Mouse (Mus musculus): ENCODE measurements around the gene Naip2. TPM values are rescaled to one million over a fixed set of nuclear protein-coding genes. Genes with fewer than 3 reads are reported as not detected.

Gene Naip2
- polyA plus RNA-seq, 1 experiment, result 1.5 TPM

DNA sequence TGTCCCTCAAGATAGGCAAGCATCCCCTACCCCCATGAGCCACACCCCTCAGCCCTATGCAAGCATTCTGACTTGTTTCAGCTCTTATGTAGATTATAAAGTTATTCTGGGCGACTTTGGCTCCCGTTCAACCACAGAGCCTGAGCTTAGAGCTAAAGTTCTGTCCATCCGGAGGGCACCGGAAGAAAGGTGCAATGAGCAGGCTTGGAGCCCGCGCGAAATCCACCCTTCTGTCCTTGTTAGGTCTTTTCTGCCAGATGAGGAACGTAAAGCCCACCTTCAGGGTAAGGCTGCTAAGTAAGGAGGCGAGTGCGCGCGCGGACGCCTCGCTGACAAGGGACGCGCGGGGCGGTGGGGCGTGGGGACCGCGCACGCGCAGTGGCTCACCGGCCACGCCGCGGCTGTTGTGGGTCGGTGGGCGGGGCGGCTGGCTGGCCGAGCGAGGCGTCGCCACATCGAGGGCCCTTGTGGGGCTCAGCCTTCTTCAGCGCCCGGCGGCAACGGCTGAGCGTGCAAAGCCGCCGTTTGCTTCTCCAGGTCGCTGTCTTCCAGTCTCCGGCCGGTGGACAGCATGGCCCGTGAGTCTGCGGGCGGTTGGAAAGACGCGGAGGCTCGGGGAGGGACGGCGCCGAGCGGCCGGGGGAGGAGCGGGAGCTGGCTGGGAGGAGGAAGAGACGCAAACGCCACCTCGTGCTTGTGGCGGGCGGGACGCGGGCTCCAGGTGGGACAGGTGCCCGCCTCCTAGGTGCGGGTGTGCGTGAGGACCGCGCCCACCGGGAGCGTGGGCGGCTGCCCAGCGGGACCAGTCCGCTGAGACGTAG is 94.0 kb downstream of the Naip2 start, which contains the start of gene Serf1:
TSS of gene Serf1 (plus strand) at position 361 of the 821 bp plus-strand sequence.
- Histone ChIP-seq H3K4me3 (ENCODE audit: control insufficient read depth, insufficient read depth, low read length) (peak within 1 kb of the TSS; percentile 75), H3K27me3 (ENCODE audit: control insufficient read depth, insufficient read depth, low read length) (no peaks in the 10 kb centered on the region), H3K4me1 (replicated peaks; ENCODE audit: control insufficient read depth, insufficient read depth, low read length) (peaks cover 7% of the 10 kb centered on the region), H3K27ac (ENCODE audit: control insufficient read depth, insufficient read depth, low read length) (no peak within 1 kb of the TSS), H3K36me3 (ENCODE audit: control insufficient read depth, insufficient read depth, low read length) (no peaks in the 10 kb centered on the region)
- under 1% methylated on average over 76 of the region's 76 CpGs for WGBS
- TF ChIP-seq CTCF (IDR thresholded peaks at IDR 0.05; ENCODE audit: borderline replicate concordance, control insufficient read depth, extremely low read depth, insufficient read depth, low read length, poor library complexity) (peak; percentile 19; the same call in 1 of the 2 replicates), POLR2A (IDR thresholded peaks at IDR 0.05; ENCODE audit: control insufficient read depth, extremely low read depth, insufficient read depth, low read length, poor library complexity) (no peak)
- peak; percentile 69 for DNase-seq

DNA sequence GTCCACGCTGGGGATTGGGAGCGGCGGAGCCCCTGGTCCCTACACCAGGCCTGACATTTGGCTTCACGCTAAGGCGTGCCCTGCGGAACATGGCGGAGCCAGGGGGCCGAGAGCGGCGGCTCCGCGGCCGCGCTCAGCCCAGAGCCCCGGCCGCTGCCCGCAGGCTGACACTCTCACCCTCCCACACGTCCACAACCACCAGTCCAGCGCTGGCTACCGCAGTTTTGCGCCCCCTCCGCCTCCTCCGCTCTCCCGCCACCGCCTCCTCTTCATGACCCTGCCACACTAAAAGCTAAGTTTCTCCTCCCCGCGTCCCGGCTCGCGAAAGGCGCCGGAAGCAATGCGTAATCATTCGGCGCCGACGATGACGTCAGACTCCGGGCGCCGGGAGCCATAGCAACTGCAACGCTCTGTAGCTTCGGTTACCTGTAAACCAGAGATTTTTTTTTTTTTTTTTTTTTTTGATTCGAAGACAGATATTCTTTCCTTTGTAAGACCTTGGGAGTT is 98.1 kb downstream of the Naip2 start, which contains the start of gene Bdp1:
TSS of gene Bdp1 (minus strand) at position 323 of the 507 bp plus-strand sequence.
- peak; percentile 94 for DNase-seq
- Histone ChIP-seq H3K36me3 (ENCODE audit: control insufficient read depth, insufficient read depth, low read length) (no peaks in the 10 kb centered on the region; the same call in 1 of the 2 replicates), H3K4me3 (ENCODE audit: control insufficient read depth, insufficient read depth, low read length) (peak within 1 kb of the TSS; percentile 87), H3K4me1 (replicated peaks; ENCODE audit: control insufficient read depth, insufficient read depth, low read length) (peaks cover 7% of the 10 kb centered on the region), H3K27me3 (ENCODE audit: control insufficient read depth, insufficient read depth, low read length) (no peaks in the 10 kb centered on the region), H3K27ac (ENCODE audit: control insufficient read depth, insufficient read depth, low read length) (no peak within 1 kb of the TSS)
- under 1% methylated on average over 44 of the region's 44 CpGs for WGBS
- no peak for TF ChIP-seq CTCF (IDR thresholded peaks at IDR 0.05; ENCODE audit: borderline replicate concordance, control insufficient read depth, extremely low read depth, insufficient read depth, low read length, poor library complexity)
- TF ChIP-seq POLR2A (IDR thresholded peaks at IDR 0.05; ENCODE audit: control insufficient read depth, extremely low read depth, insufficient read depth, low read length, poor library complexity), result peak; percentile 69

DNA sequence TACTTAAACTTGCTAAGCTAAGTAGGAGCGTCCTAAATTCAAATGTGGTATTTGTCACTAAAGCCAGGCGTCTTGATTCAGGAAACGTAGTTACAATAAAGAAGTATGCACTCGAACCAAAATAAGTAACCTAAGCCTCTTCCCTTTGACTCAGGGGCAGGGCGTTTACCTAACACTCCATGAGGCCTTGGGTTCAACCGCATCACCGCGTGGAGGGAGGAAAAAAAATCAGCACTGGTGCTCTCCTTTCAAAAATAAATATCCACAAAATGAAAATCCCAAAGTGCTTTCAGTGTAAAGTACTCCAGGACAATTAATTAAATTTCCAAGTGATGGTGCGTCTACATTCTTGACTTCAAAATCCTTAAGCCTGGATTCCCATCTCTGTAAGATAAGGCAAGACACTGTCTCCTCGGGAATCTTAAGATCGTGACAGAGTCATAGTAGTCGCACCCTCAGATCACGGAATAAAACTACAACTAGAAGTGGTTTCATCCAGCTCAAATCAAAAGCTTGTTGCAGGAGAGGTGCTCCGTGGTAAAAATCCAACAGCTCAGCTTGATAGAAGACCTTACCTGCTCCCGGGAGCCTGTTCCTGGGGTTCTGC is 98.7 kb downstream of the Naip2 start:
- peaks cover 1% of the 10 kb centered on the region for H3K36me3 ChIP-seq (ENCODE audit: control insufficient read depth, insufficient read depth, low read length)
- H3K27ac ChIP-seq (ENCODE audit: control insufficient read depth, insufficient read depth, low read length), result no peak overlapping the region
- H3K27me3 ChIP-seq (ENCODE audit: control insufficient read depth, insufficient read depth, low read length), result no peaks in the 10 kb centered on the region
- TF ChIP-seq POLR2A (IDR thresholded peaks at IDR 0.05; ENCODE audit: control insufficient read depth, extremely low read depth, insufficient read depth, low read length, poor library complexity), result no peak
- TF ChIP-seq CTCF (IDR thresholded peaks at IDR 0.05; ENCODE audit: borderline replicate concordance, control insufficient read depth, extremely low read depth, insufficient read depth, low read length, poor library complexity), result no peak
- WGBS, result 2% methylated on average over 15 of the region's 15 CpGs
- DNase-seq, result no peak
- peak overlapping the region; percentile 87 for H3K4me3 ChIP-seq (ENCODE audit: control insufficient read depth, insufficient read depth, low read length)
- H3K4me1 ChIP-seq (replicated peaks; ENCODE audit: control insufficient read depth, insufficient read depth, low read length), result peaks cover 4% of the 10 kb centered on the region

DNA sequence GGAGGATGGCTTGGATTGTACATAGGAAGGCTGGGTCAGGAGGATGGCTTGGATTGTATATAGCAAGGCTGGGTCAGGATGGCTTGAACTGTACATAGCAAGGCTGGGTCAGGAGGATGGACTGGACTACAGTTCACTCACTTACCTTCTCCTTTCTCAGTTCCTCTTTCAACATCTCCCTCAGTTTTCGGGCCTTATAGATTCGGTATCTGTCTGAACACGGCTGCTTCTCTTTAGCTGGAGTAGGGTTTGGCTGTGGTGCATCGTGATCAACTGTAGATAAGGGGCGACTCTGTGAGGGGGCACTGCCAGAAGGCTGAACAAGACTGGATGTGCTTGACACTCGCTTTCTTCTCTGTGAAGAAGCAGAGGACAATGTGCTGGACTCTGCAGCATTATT is 103.1 kb downstream of the Naip2 start:
- Histone ChIP-seq H3K4me1 (replicated peaks; ENCODE audit: control insufficient read depth, insufficient read depth, low read length) (no peaks in the 10 kb centered on the region), H3K27me3 (ENCODE audit: control insufficient read depth, insufficient read depth, low read length) (no peaks in the 10 kb centered on the region), H3K4me3 (ENCODE audit: control insufficient read depth, insufficient read depth, low read length) (no peak overlapping the region), H3K36me3 (ENCODE audit: control insufficient read depth, insufficient read depth, low read length) (peaks cover 34% of the 10 kb centered on the region), H3K27ac (ENCODE audit: control insufficient read depth, insufficient read depth, low read length) (no peak overlapping the region)
- 89% methylated on average over 6 of the region's 6 CpGs for WGBS
- TF ChIP-seq CTCF (IDR thresholded peaks at IDR 0.05; ENCODE audit: borderline replicate concordance, control insufficient read depth, extremely low read depth, insufficient read depth, low read length, poor library complexity) (no peak), POLR2A (IDR thresholded peaks at IDR 0.05; ENCODE audit: control insufficient read depth, extremely low read depth, insufficient read depth, low read length, poor library complexity) (no peak)
- no peak for DNase-seq

Other genes starting within 250 kb of the Naip2 start
- gene Mccc2, start 186.5 kb downstream of the Naip2 start, polyA plus RNA-seq (2012; rRNA removed), result 7.7 and 8.0 TPM in 2 replicates
- 4.8 and 5.6 TPM in 2 replicates for gene Bdp1, start 98.0 kb downstream of the Naip2 start, polyA plus RNA-seq (2012; rRNA removed)
- gene Serf1, start 94.1 kb downstream of the Naip2 start, polyA plus RNA-seq (2012; rRNA removed), result 3.6 and 4.4 TPM in 2 replicates
- 22.8 TPM in 2 replicates for gene Smn1, start 77.2 kb downstream of the Naip2 start, polyA plus RNA-seq (2012; rRNA removed)
- 1.5 and 1.7 TPM in 2 replicates for gene Naip5, start 44.2 kb upstream of the Naip2 start, polyA plus RNA-seq (2012; rRNA removed)
- 1.3 and 2.0 TPM in 2 replicates for gene Naip6, start 115.6 kb upstream of the Naip2 start, polyA plus RNA-seq (2012; rRNA removed)

Data from thymus, adult 2 months (tissue).